Mouse (Mus musculus) lung, postnatal 0 days (tissue): ENCODE data around the gene Slc6a21. TPM values are rescaled to one million over a fixed set of nuclear protein-coding genes. Genes with fewer than 3 reads are reported as not detected.

Experiments
- ATAC-seq: fragments of 200-750 bp; cut with Nextera tagmentation; 2 replicates; pipeline ENCODE4 v1.8.0; 2017; ENCODE audit warnings: moderate library complexity
- DNase-seq: peaks from one replicate; pipeline ENCODE4 v3.0.0-alpha.2; 2016; ENCODE audit warnings: low spot score
- H3K27ac ChIP-seq: fragments of 300-500 bp; sonication (generic); 2 replicates; pipeline ENCODE4 v1.5.1; 2014; ENCODE audit warnings: antibody characterized with exemption, mild to moderate bottlenecking, low read length, mixed read lengths
- H3K27me3 ChIP-seq: fragments of 300-500 bp; sonication (generic); replicated peaks from 2 replicates; pipeline ENCODE4 v1.6.1; 2014; ENCODE audit warnings: low read length, mixed read lengths; ENCODE audit not compliant: insufficient read depth
- H3K36me3 ChIP-seq: fragments of 300-500 bp; sonication (generic); 2 replicates; pipeline ENCODE4 v1.6.1; 2014; ENCODE audit warnings: low read length, mixed read lengths; ENCODE audit not compliant: insufficient read depth
- H3K4me1 ChIP-seq: fragments of 300-500 bp; sonication (generic); 2 replicates; pipeline ENCODE4 v1.6.1; 2014; ENCODE audit warnings: antibody characterized with exemption, low read depth, low read length, mixed read lengths; ENCODE audit not compliant: insufficient read depth
- H3K4me2 ChIP-seq: fragments of 300-500 bp; sonication (generic); replicated peaks from 2 replicates; pipeline ENCODE4 v1.6.1; 2014; ENCODE audit warnings: low read depth, mild to moderate bottlenecking, low read length, moderate library complexity, mixed read lengths
- H3K4me3 ChIP-seq: fragments of 300-500 bp; sonication (generic); 2 replicates; pipeline ENCODE4 v1.5.1; 2014; ENCODE audit warnings: low read depth, low read length
- H3K9ac ChIP-seq: fragments of 300-500 bp; sonication (generic); replicated peaks from 2 replicates; pipeline ENCODE4 v1.6.1; 2014; ENCODE audit warnings: low read depth, mild to moderate bottlenecking
- H3K9me3 ChIP-seq: fragments of 300-500 bp; sonication (generic); 2 replicates; pipeline ENCODE4 v1.6.1; 2016; ENCODE audit warnings: low read length, mixed read lengths
- CTCF ChIP-seq: IDR thresholded peaks from 2 replicates; pipeline ENCODE4 v1.5.1; 2016; ENCODE audit warnings: antibody characterized with exemption, mild to moderate bottlenecking
- EP300 ChIP-seq: IDR thresholded peaks from 2 replicates; pipeline ENCODE4 v1.6.1; 2016; ENCODE audit warnings: antibody characterized with exemption, mild to moderate bottlenecking, control low read depth
- WGBS: fragments of 180-500 bp; shearing (Covaris S2); extraction: QIAGEN DNeasy Blood & Tissue Kit; methylation state at CpG from one replicate; pipeline ENCODE4 v1.1.7; 2014; 5-methylcytosine and 5-hydroxymethylcytosine counted together
- polyA plus RNA-seq: library from polyadenylated mRNA; unstranded; fragments of >200 nt; fragmentation: Nextera tagmentation; extraction: Ambion mirVana; gene quantifications from 2 replicates; pipeline ENCODE4 v1.2.1, GENCODE M21; 2015

The Slc6a21 gene
- polyA plus RNA-seq, 1 experiment from 2014 or later: not detected

GRCm38 (mm10) chr7:45316536-45316935, 39.2 kb downstream of the Slc6a21 start:
- Histone ChIP-seq H3K4me3 (no peak overlapping the region), H3K4me1 (no peaks in the 10 kb centered on the region; the same call in 1 of the 2 replicates), H3K9ac (no peak overlapping the region), H3K27ac (no peak overlapping the region), H3K27me3 (no peaks in the 10 kb centered on the region), H3K9me3 (no peaks in the 10 kb centered on the region), H3K4me2 (no peak overlapping the region), H3K36me3 (peaks cover 3% of the 10 kb centered on the region; the same call in 1 of the 2 replicates)
- TF ChIP-seq EP300 (no peak), CTCF (no peak)
- ATAC-seq: peak; percentile 68
- 74% methylated on average over 14 of the region's 14 CpGs for WGBS
- peak; percentile 73 for DNase-seq

GRCm38 (mm10) chr7:45322245-45322644, 44.9 kb downstream of the Slc6a21 start:
- H3K9ac ChIP-seq: no peak overlapping the region
- DNase-seq: no peak
- H3K4me3 ChIP-seq: no peak overlapping the region
- no peak overlapping the region for H3K4me2 ChIP-seq
- TF ChIP-seq EP300 (no peak), CTCF (no peak)
- WGBS: 78% methylated on average over 4 of the region's 4 CpGs
- H3K4me1 ChIP-seq: no peaks in the 10 kb centered on the region
- no peaks in the 10 kb centered on the region for H3K27me3 ChIP-seq
- no peaks in the 10 kb centered on the region for H3K9me3 ChIP-seq
- no peak for ATAC-seq
- peaks cover 8% of the 10 kb centered on the region; the same call in 1 of the 2 replicates for H3K36me3 ChIP-seq
- no peak overlapping the region for H3K27ac ChIP-seq

GRCm38 (mm10) chr7:45323069-45323468, 45.8 kb downstream of the Slc6a21 start:
- Histone ChIP-seq H3K4me2 (no peak overlapping the region), H3K27ac (no peak overlapping the region), H3K9me3 (no peaks in the 10 kb centered on the region), H3K36me3 (peaks cover 8% of the 10 kb centered on the region; the same call in 1 of the 2 replicates), H3K27me3 (no peaks in the 10 kb centered on the region), H3K4me3 (no peak overlapping the region), H3K9ac (no peak overlapping the region), H3K4me1 (no peaks in the 10 kb centered on the region)
- WGBS: 94% methylated on average over 5 of the region's 5 CpGs
- TF ChIP-seq EP300 (no peak), CTCF (no peak)
- DNase-seq: no peak
- ATAC-seq: no peak

- ATAC-seq: no peak
- Histone ChIP-seq H3K4me3 (no peak overlapping the region), H3K4me2 (no peak overlapping the region), H3K36me3 (peaks cover 11% of the 10 kb centered on the region; the same call in 1 of the 2 replicates), H3K9ac (no peak overlapping the region), H3K9me3 (no peaks in the 10 kb centered on the region), H3K4me1 (no peaks in the 10 kb centered on the region), H3K27ac (no peak overlapping the region), H3K27me3 (no peaks in the 10 kb centered on the region)
- TF ChIP-seq EP300 (no peak), CTCF (peak; percentile 34; the same call in 1 of the 2 replicates)
- DNase-seq: no peak
These were observed 48.5 kb downstream of the Slc6a21 start for GRCm38 (mm10) chr7:45325800-45326199.

- H3K4me3 ChIP-seq: no peak overlapping the region
- no peaks in the 10 kb centered on the region for H3K27me3 ChIP-seq
- WGBS: 82% methylated on average over 13 of the region's 13 CpGs
- no peak overlapping the region for H3K27ac ChIP-seq
- peaks cover 8% of the 10 kb centered on the region; the same call in 1 of the 2 replicates for H3K36me3 ChIP-seq
- ATAC-seq: no peak
- no peak overlapping the region for H3K9ac ChIP-seq
- no peaks in the 10 kb centered on the region for H3K9me3 ChIP-seq
- no peak for DNase-seq
- H3K4me1 ChIP-seq: 0 out of 2 replicates have a peak, but pooled peaks cover 4% of the 10 kb centered on the region
- TF ChIP-seq CTCF (no peak), EP300 (no peak)
- no peak overlapping the region for H3K4me2 ChIP-seq
These were observed 51.6 kb downstream of the Slc6a21 start for GRCm38 (mm10) chr7:45328841-45329475.

GRCm38 (mm10) chr7:45331502-45331901, 54.2 kb downstream of the Slc6a21 start:
- WGBS: 78% methylated on average over 6 of the region's 6 CpGs
- H3K36me3 ChIP-seq: peaks cover 6% of the 10 kb centered on the region; the same call in 1 of the 2 replicates
- no peak overlapping the region for H3K27ac ChIP-seq
- DNase-seq: no peak
- no peak overlapping the region for H3K4me2 ChIP-seq
- H3K27me3 ChIP-seq: no peaks in the 10 kb centered on the region
- no peak for ATAC-seq
- H3K9me3 ChIP-seq: no peaks in the 10 kb centered on the region
- H3K4me1 ChIP-seq: 0 out of 2 replicates have a peak, but pooled peaks cover 4% of the 10 kb centered on the region
- H3K9ac ChIP-seq: no peak overlapping the region
- no peak overlapping the region for H3K4me3 ChIP-seq
- no peak for TF ChIP-seq EP300
- peak; percentile 44 for TF ChIP-seq CTCF
